Mouse (Mus musculus) kidney, adult 2 months (tissue): ENCODE measurements at regions not wholly inside any gene's neighbourhood (a gene's known extent, or its start where the extent isn't known, plus 50 kb on each side); places are given as distances from the start of the nearest gene placed in this dataset.

ENCODE experiments used
- CTCF ChIP-seq: fragments of 200-500 bp; conservative IDR thresholded peaks from 2 replicates; pipeline ENCODE4 v1.5.1; 2011; ENCODE audit warnings: low read depth, mild to moderate bottlenecking, control low read depth, low read length, moderate library complexity, mixed read lengths; ENCODE audit not compliant: insufficient read depth, insufficient read length
- POLR2A ChIP-seq: fragments of 200-500 bp; IDR thresholded peaks from one replicate; pipeline ENCODE4 v1.6.1; 2011; ENCODE audit warnings: low read depth, low read length, control low read depth

DNA sequence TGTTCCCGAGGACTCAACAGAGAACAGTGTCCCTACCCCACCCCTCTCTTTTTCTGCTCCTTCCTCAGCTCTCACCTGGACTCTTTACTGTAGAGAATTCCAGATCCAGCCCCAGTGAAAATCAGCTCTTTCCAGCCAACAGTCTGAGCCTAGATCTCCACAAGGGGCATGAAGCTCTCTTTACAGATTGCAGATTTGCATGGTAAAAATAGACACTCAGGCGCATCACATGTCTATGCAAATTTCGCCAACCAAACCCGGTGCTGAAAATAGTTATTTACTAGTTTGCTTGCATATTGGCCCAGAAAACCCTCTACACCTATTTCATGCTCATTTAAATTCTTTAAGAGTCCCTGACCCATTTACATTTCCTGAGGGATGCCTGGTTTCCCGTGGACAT is 295.8 kb downstream of the Maf start:
- TF ChIP-seq CTCF (no peak), POLR2A (no peak)
